Mouse (Mus musculus) stomach, embryonic 16.5 days (tissue): ENCODE results near the gene Cars. TPM values are rescaled to one million over a fixed set of nuclear protein-coding genes. Genes with fewer than 3 reads are reported as not detected.
"Not testable (repeated sequence)": the region's sequence is repeated elsewhere in the genome, so short reads cannot be mapped to it uniquely, and the experiment has no call there.

Source experiments
- ATAC-seq: fragments of 200-750 bp; cut with Nextera tagmentation; 2 replicates; pipeline ENCODE4 v1.8.0; 2017; ENCODE audit warnings: moderate number of reproducible peaks, moderate TSS enrichment; ENCODE audit not compliant: insufficient read depth, low FRiP score
- H3K27ac ChIP-seq: fragments of 300-500 bp; sonication (generic); 2 replicates; pipeline ENCODE4 v1.5.1; 2014; ENCODE audit warnings: low read length
- H3K27me3 ChIP-seq: fragments of 300-500 bp; sonication (generic); 2 replicates; pipeline ENCODE4 v1.6.1; 2014; ENCODE audit warnings: low read length, control low read depth, mixed read lengths; ENCODE audit not compliant: control insufficient read depth, insufficient read depth
- H3K36me3 ChIP-seq: fragments of 300-500 bp; sonication (generic); 2 replicates; pipeline ENCODE4 v1.6.1; 2014; ENCODE audit warnings: low read length; ENCODE audit not compliant: control insufficient read depth, insufficient read depth
- H3K4me1 ChIP-seq: fragments of 300-500 bp; sonication (generic); 2 replicates; pipeline ENCODE4 v1.6.1; 2014; ENCODE audit warnings: low read length, control low read depth, mixed read lengths; ENCODE audit not compliant: control insufficient read depth, insufficient read depth
- H3K4me2 ChIP-seq: fragments of 300-500 bp; sonication (generic); 2 replicates; pipeline ENCODE4 v1.6.1; 2014; ENCODE audit warnings: low read depth, low read length, mixed read lengths
- H3K4me3 ChIP-seq: fragments of 300-500 bp; sonication (generic); replicated peaks from 2 replicates; pipeline ENCODE4 v1.5.1; 2014; ENCODE audit warnings: mild to moderate bottlenecking, low read length
- H3K9ac ChIP-seq: fragments of 300-500 bp; sonication (generic); 2 replicates; pipeline ENCODE4 v1.6.1; 2014; ENCODE audit warnings: low read length
- H3K9me3 ChIP-seq: fragments of 300-500 bp; sonication (generic); replicated peaks from 2 replicates; pipeline ENCODE4 v1.6.1; 2016; ENCODE audit warnings: low read length, control low read depth; ENCODE audit not compliant: control insufficient read depth
- WGBS: fragments of 180-500 bp; shearing (Covaris S2); extraction: QIAGEN DNeasy Blood & Tissue Kit; methylation state at CpG from one replicate; pipeline ENCODE4 v1.1.7; 2014; 5-methylcytosine and 5-hydroxymethylcytosine counted together
- polyA plus RNA-seq: library from polyadenylated mRNA; unstranded; fragments of >200 nt; fragmentation: Nextera tagmentation; extraction: Ambion mirVana; gene quantifications from 2 replicates; pipeline ENCODE4 v1.2.1, GENCODE M21; 2015

Cars gene
- polyA plus RNA-seq, 1 experiment from 2014 or later = 72.8 TPM

- H3K4me1 ChIP-seq = peaks cover 26% of the 10 kb centered on the region
- no peaks in the 10 kb centered on the region for H3K9me3 ChIP-seq
- no peak overlapping the region for H3K4me3 ChIP-seq
- no peak overlapping the region for H3K9ac ChIP-seq
- no peaks in the 10 kb centered on the region for H3K36me3 ChIP-seq
- ATAC-seq = no peak
- no peaks in the 10 kb centered on the region for H3K27me3 ChIP-seq
- no peak overlapping the region for H3K4me2 ChIP-seq
- H3K27ac ChIP-seq = no peak overlapping the region
- WGBS = 94% methylated on average over 2 of the region's 2 CpGs
These were observed 55.5 kb downstream of the Cars start for GRCm38 (mm10) chr7:143544368-143544767.

- Histone ChIP-seq H3K4me1 (peaks cover under 1% of the 10 kb centered on the region), H3K36me3 (peaks cover 28% of the 10 kb centered on the region), H3K4me3 (no peak overlapping the region), H3K9me3 (no peaks in the 10 kb centered on the region), H3K9ac (no peak overlapping the region), H3K4me2 (no peak overlapping the region), H3K27me3 (no peaks in the 10 kb centered on the region), H3K27ac (no peak overlapping the region)
- no peak for ATAC-seq
- 60% methylated on average over 1 of the region's 1 CpGs for WGBS
These were observed 61.2 kb downstream of the Cars start for GRCm38 (mm10) chr7:143538671-143539070.

- not testable (repeated sequence) for H3K4me2 ChIP-seq, H3K4me1 ChIP-seq, ATAC-seq, H3K9me3 ChIP-seq, H3K27ac ChIP-seq, H3K27me3 ChIP-seq, H3K4me3 ChIP-seq, H3K9ac ChIP-seq
- WGBS = 77% methylated on average over 6 of the region's 6 CpGs
- H3K36me3 ChIP-seq = peaks cover 28% of the 10 kb centered on the region
These were observed 61.7 kb downstream of the Cars start for GRCm38 (mm10) chr7:143538229-143538628.

GRCm38 (mm10) chr7:143536251-143536650, 63.6 kb downstream of the Cars start:
- Histone ChIP-seq H3K4me2 (no peak overlapping the region), H3K9me3 (no peaks in the 10 kb centered on the region), H3K4me3 (no peak overlapping the region), H3K27ac (no peak overlapping the region), H3K4me1 (no peaks in the 10 kb centered on the region), H3K36me3 (peaks cover 28% of the 10 kb centered on the region), H3K9ac (no peak overlapping the region), H3K27me3 (no peaks in the 10 kb centered on the region)
- 86% methylated on average over 3 of the region's 3 CpGs for WGBS
- ATAC-seq = no peak

- WGBS = 77% methylated on average over 2 of the region's 2 CpGs
- peaks cover 40% of the 10 kb centered on the region for H3K36me3 ChIP-seq
- no peaks in the 10 kb centered on the region for H3K9me3 ChIP-seq
- no peaks in the 10 kb centered on the region for H3K27me3 ChIP-seq
- no peak overlapping the region for H3K9ac ChIP-seq
- H3K4me1 ChIP-seq = no peaks in the 10 kb centered on the region
- H3K27ac ChIP-seq = no peak overlapping the region
- no peak overlapping the region for H3K4me2 ChIP-seq
- ATAC-seq = no peak; the same call in 1 of the 2 replicates
- no peak overlapping the region for H3K4me3 ChIP-seq
These were observed 66.6 kb downstream of the Cars start for GRCm38 (mm10) chr7:143533284-143533683.

GRCm38 (mm10) chr7:143532410-143532809, 67.5 kb downstream of the Cars start:
- no peak for ATAC-seq
- Histone ChIP-seq H3K9me3 (no peaks in the 10 kb centered on the region), H3K4me2 (no peak overlapping the region), H3K27me3 (no peaks in the 10 kb centered on the region), H3K9ac (no peak overlapping the region), H3K4me3 (no peak overlapping the region), H3K27ac (no peak overlapping the region), H3K4me1 (no peaks in the 10 kb centered on the region), H3K36me3 (peaks cover 34% of the 10 kb centered on the region)
- 81% methylated on average over 1 of the region's 1 CpGs for WGBS

GRCm38 (mm10) chr7:143519333-143519732, 80.6 kb downstream of the Cars start:
- H3K4me1 ChIP-seq = no peaks in the 10 kb centered on the region
- no peak for ATAC-seq
- WGBS = 77% methylated on average over 4 of the region's 4 CpGs

GRCm38 (mm10) chr7:143514416-143514768, 85.5 kb downstream of the Cars start:
- no peak overlapping the region for H3K9ac ChIP-seq
- H3K4me2 ChIP-seq = no peak overlapping the region
- ATAC-seq = no peak
- no peaks in the 10 kb centered on the region for H3K27me3 ChIP-seq
- H3K9me3 ChIP-seq = no peaks in the 10 kb centered on the region
- peaks cover 15% of the 10 kb centered on the region for H3K36me3 ChIP-seq
- H3K27ac ChIP-seq = no peak overlapping the region
- H3K4me3 ChIP-seq = no peak overlapping the region
- 91% methylated on average over 4 of the region's 4 CpGs for WGBS
- H3K4me1 ChIP-seq = no peaks in the 10 kb centered on the region

More at GRCm38 (mm10) chr7:143519333-143519732, 80.6 kb downstream of the Cars start:
- no peak overlapping the region for H3K9ac ChIP-seq
- H3K36me3 ChIP-seq = peaks cover 26% of the 10 kb centered on the region
- H3K27me3 ChIP-seq = no peaks in the 10 kb centered on the region
- no peak overlapping the region for H3K27ac ChIP-seq
- no peak overlapping the region for H3K4me3 ChIP-seq
- no peaks in the 10 kb centered on the region for H3K9me3 ChIP-seq
- H3K4me2 ChIP-seq = no peak overlapping the region

- H3K27me3 ChIP-seq = no peaks in the 10 kb centered on the region
- H3K9ac ChIP-seq = no peak overlapping the region
- 81% methylated on average over 10 of the region's 10 CpGs for WGBS
- no peak overlapping the region for H3K4me2 ChIP-seq
- H3K36me3 ChIP-seq = peaks cover 13% of the 10 kb centered on the region
- H3K4me3 ChIP-seq = no peak overlapping the region
- H3K27ac ChIP-seq = no peak overlapping the region
- no peaks in the 10 kb centered on the region for H3K4me1 ChIP-seq
- ATAC-seq = no peak
- no peaks in the 10 kb centered on the region for H3K9me3 ChIP-seq
These were observed 86.0 kb downstream of the Cars start for GRCm38 (mm10) chr7:143513763-143514415.
